Mouse (Mus musculus): ENCODE measurements around the gene Tpi1.
"Not testable (repeated sequence)": the region's sequence is repeated elsewhere in the genome, so short reads cannot be mapped to it uniquely, and the experiment has no call there.

The Tpi1 gene

GRCm38 (mm10) chr6:124809775-124810538 is 4.1 kb downstream of the Tpi1 start:
- peak; percentile 43 for DNase-seq (ENCODE audit: extremely low read depth, insufficient read length, low spot score)

- DNase-seq (ENCODE audit: extremely low read depth, insufficient read length, low spot score), result peak; percentile 87
Measured at GRCm38 (mm10) chr6:124809052-124809774, 4.9 kb downstream of the Tpi1 start.

GRCm38 (mm10) chr6:124808358-124809012 is 5.6 kb downstream of the Tpi1 start, which contains the start of gene Spsb2:
Gene Spsb2, plus strand, starts transcription at chr6:124808661.
- peak; percentile 87 for DNase-seq (ENCODE audit: extremely low read depth, insufficient read length, low spot score)

GRCm38 (mm10) chr6:124807986-124808357 is 6.1 kb downstream of the Tpi1 start:
- no peak for DNase-seq (ENCODE audit: extremely low read depth, insufficient read length, low spot score)

- peak; percentile 30 for DNase-seq (ENCODE audit: extremely low read depth, insufficient read length, low spot score)
Measured at GRCm38 (mm10) chr6:124807366-124807765, 6.7 kb downstream of the Tpi1 start.

- no peak for DNase-seq (ENCODE audit: extremely low read depth, insufficient read length, low spot score)
Measured at GRCm38 (mm10) chr6:124806446-124807140, 7.5 kb downstream of the Tpi1 start.

- peak; percentile 99 for DNase-seq (ENCODE audit: extremely low read depth, insufficient read length, low spot score)
Measured at GRCm38 (mm10) chr6:124805341-124806321, 8.5 kb downstream of the Tpi1 start.

- peak; percentile 53 for DNase-seq (ENCODE audit: extremely low read depth, insufficient read length, low spot score)
Measured at GRCm38 (mm10) chr6:124804341-124804740, 9.8 kb downstream of the Tpi1 start.

- DNase-seq (ENCODE audit: extremely low read depth, insufficient read length, low spot score), result not testable (repeated sequence)
Measured at GRCm38 (mm10) chr6:124803691-124804090, 10.4 kb downstream of the Tpi1 start.

- no peak for DNase-seq (ENCODE audit: extremely low read depth, insufficient read length, low spot score)
Measured at GRCm38 (mm10) chr6:124803061-124803460, 11.0 kb downstream of the Tpi1 start.

- not testable (repeated sequence) for DNase-seq (ENCODE audit: extremely low read depth, insufficient read length, low spot score)
Measured at GRCm38 (mm10) chr6:124802400-124802799, 11.7 kb downstream of the Tpi1 start.

- DNase-seq (ENCODE audit: extremely low read depth, insufficient read length, low spot score), result no peak
Measured at GRCm38 (mm10) chr6:124796200-124796599, 17.9 kb downstream of the Tpi1 start.

GRCm38 (mm10) chr6:124795781-124796180 is 18.3 kb downstream of the Tpi1 start:
- DNase-seq (ENCODE audit: extremely low read depth, insufficient read length, low spot score), result no peak

GRCm38 (mm10) chr6:124791911-124792310 is 22.2 kb downstream of the Tpi1 start:
- no peak for DNase-seq (ENCODE audit: extremely low read depth, insufficient read length, low spot score)

- DNase-seq (ENCODE audit: extremely low read depth, insufficient read length, low spot score), result no peak
Measured at GRCm38 (mm10) chr6:124790121-124790520, 24.0 kb downstream of the Tpi1 start.

GRCm38 (mm10) chr6:124789519-124789918 is 24.6 kb downstream of the Tpi1 start:
- DNase-seq (ENCODE audit: extremely low read depth, insufficient read length, low spot score), result no peak

GRCm38 (mm10) chr6:124787722-124788121 is 26.4 kb downstream of the Tpi1 start:
- no peak for DNase-seq (ENCODE audit: extremely low read depth, insufficient read length, low spot score)

GRCm38 (mm10) chr6:124786756-124787420 is 27.2 kb downstream of the Tpi1 start:
- DNase-seq (ENCODE audit: extremely low read depth, insufficient read length, low spot score), result no peak

- peak; percentile 64 for DNase-seq (ENCODE audit: extremely low read depth, insufficient read length, low spot score)
Measured at GRCm38 (mm10) chr6:124782436-124782835, 31.7 kb downstream of the Tpi1 start.

Data from 3134 (cell line).